Mouse (Mus musculus): ENCODE data around the gene Arid1a. TPM values are rescaled to one million over a fixed set of nuclear protein-coding genes. Genes with fewer than 3 reads are reported as not detected.

Gene Arid1a
- total RNA-seq, 2 experiments from 2014 or later, result 77.3 to 89.1 TPM

DNA sequence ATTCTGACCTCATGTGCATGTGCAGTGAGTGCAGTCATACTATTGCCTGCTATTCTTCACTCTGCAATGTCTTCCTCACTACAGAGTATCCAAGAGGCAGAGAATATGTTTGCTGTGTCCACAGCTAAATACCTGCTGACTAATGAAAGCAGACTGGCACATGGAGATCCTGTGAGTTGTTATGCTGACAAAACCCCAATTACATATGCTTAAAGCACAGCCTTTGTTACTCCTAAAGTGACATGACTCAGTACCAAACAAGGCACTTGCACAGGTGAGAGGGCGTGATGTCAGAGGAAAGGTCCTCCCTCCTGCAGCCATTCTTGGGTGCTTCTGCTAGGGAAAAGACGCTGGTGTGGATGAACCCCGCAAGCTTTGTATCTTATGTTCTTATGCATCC, 21.3 kb downstream of the Arid1a start:
- DNase-seq (ENCODE audit: low spot score in 2 of 2), result no peak

DNA sequence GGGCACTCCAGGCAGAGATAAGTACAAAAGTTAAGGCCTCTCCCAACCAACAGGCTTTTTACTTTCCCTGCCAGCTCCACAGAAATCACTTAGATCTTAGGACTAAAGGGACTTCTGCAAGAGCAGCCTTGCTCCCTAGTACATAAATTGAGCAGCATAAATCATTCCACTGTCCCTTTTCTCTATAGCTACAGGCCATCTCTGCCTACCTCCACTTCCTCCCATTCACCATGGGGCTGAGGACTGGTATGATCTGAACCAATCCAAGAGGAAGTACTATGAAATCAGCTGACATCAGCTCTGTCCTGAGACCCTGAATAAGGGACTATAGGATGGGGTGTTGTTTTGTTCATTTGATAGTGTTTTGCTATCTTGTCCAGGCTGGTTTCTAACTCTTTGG, 26.4 kb downstream of the Arid1a start:
- no peak for DNase-seq (ENCODE audit: low spot score in 2 of 2)

DNA sequence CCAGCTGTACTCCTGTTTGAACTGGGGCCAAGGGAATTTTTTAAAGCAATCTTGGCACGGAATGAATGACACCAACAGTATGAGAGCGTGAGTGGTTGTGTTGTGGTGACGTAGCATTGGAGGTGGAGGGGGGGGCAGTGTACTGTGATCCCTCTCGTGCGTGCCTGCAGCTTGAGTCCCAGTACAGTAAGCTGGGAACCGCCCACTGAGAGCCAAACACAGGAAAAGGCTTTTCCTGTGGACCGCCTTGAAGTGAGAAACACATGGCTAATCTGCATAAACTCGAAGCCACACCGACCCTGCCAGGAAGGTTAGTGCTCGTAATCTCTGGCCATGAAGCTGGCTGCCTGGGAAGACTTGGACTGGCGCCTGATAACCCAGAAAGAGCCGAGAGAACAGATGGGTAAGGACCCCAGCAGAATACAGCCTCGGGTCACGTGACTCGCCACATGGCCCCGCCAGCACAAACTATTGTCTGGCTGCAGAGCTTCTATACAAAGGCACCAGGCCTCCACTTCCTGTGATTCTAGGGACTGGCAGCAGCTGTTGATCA, 27.0 kb downstream of the Arid1a start:
- peak; percentile 24 to 69 for DNase-seq (ENCODE audit: low spot score in 2 of 2)

DNA sequence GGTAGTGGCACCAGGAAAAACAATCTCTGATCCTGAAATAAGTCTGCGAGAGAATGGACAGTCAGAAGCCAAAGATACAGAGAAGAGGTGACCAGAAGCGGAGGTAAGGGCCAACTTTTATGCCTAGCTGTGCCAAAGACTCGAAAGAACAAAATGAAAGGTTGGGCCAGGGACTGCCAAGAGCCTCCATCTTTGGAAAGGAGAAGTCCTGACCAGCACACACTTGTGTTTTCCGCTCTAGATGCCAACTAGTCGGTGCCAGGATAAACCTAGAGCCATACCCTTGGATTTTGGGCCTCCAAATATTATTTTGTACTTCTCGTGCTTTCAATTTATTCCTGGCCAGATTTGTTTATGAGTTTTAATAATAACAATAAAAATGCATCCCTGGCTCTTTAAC, 27.6 kb downstream of the Arid1a start:
- DNase-seq (ENCODE audit: low spot score in 2 of 2), result no peak

DNA sequence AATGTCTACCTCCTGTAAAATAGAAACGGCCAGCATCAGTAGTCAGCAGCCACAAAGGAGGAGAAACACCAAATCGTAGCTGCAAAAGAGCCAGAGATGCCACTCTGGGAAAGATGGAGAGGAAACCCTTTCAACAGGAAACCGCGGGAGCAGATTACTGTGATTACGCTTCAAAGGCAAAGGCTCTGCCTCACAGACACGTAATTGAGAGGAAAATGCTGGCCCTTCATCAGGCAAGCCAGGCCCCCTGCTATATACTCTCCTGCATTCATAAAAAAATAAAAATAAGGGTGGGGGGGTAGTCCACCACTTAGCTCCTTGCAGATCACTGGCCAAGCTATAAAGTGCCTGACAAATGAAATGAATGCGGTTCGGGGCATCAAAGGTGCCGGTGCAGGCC, 28.3 kb downstream of the Arid1a start:
- DNase-seq (ENCODE audit: low spot score in 2 of 2), result no peak

DNA sequence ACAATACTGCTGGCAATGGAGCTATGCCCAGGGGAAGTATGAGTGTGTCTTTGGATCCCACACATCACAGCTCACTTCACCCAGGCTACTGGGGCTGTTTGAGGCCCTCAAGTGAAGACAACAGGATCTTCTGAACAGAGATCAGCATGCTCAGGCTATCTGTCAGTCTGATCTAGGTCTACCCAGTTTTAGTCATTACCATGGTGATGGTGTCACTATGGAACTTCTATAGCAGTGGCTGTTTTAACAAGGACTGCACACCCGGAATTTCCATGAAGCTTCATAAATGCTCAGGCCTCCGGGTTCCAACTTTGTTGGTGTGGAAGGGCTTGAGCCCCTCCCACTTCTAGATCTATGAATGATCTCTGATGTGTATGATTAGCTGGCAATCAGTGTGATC, 30.9 kb downstream of the Arid1a start:
- DNase-seq (ENCODE audit: low spot score in 2 of 2), result no peak

DNA sequence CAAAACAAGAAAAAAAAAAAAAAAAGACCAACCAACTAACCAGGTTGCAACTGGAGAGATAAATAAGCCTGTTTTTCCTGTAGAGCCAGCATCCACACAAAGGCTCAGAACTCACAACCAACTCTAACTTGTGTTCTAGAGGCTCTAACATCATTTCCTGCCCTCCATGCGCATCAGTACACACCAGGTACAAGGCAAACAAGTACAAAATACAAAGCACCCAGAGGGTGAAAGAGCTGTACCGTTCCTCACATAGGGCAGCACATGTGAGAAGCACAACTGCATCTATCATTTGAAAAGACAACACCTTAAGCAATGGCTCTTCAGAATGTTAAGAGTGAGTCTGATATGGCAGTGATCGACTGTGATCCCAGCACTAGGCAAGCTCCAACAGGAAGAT, 36.8 kb downstream of the Arid1a start:
- DNase-seq (ENCODE audit: low spot score in 2 of 2), result no peak

DNA sequence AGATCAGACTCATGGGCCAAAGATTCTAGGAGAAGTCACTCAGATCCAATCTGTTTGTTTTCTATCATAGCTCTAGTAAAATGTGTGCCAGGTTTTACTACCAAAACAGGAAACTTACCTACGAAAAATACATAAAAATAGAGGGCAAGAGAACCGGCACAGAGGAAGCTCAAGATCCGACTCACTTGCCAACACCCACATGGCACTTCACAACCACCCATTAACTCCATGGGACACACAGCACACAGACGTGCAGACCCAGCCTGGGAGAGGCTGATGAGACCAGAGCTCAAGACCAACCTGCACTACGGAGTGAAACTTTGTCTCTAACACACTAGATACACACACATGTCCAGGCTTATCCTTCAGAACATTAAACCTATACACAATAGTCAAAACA, 43.8 kb downstream of the Arid1a start:
- no peak for DNase-seq (ENCODE audit: low spot score in 2 of 2)

DNA sequence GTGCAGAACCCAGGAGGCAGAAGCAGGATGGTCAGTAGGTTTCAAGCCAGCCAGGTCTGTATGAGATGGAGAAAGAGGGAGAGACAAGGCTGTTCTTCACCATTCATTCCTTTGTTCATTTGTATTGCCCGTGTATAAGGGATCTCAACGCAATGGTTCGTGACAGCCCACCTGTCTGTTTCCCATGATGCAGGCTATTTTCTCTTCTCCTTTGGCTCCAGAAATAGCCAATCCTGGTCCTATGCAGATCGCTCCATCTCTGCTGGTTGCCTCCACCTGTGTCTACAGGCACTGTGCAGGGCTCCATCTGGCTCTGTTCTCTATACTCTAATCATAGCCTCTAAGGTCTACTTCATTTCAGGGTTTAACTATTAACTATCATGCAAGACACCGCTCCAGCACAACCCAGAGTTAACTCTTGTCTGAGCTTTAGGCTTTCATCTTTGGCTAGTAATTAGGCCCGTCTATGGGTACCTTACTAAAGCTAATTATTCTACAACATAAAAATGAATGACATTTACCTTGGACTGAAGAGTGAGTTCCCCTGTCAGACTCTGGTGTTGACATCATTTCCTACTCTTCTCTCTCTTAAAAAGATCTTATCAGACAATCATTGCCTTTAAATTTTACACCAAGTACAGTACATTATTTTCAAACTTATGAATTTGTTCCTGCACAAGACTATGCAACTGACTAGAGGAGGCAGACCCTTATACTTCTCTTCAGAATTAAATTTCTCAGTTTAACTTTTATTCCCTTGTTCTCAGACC, 45.1 kb downstream of the Arid1a start:
- DNase-seq (ENCODE audit: low spot score in 2 of 2), result no peak

DNA sequence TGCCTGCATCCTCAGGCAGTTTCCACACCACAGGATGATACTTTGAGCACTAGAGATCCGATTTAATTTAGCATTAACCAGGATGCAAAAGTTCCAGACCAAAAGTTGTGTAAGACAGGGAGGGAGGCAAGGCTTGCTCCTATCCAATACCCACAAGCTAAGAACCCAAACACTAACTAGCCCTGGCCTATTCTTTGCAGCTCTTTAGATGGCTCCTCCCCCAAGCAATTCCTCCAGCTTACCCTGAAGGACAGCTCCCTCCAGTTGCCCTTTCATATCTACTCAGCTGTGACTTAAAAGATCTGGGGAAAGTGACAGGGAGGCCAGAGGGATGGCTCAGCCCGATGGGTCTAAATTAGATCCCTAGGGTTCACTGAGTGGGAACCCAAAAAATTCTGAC, 47.2 kb downstream of the Arid1a start:
- no peak for DNase-seq (ENCODE audit: low spot score in 2 of 2)

DNA sequence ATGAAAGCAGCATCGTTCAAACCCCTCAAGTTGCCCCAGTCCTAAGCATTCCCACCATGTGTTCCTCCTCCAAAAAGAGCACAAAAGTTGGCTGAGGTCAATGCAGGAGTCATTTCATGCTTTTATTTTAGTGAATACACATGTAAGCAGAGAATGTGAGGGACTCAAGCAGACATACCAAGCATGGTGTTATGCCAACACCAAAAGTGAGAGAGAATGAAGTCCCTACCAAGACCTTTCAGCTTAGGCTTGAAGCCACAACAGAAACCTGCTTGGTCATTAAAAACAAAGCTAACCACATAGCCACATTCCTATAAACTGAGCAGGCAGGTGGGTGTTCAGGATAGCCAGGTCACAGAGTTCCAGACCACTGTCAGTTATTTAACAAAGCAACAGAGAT, 49.1 kb downstream of the Arid1a start:
- no peak for DNase-seq (ENCODE audit: low spot score in 2 of 2)

DNA sequence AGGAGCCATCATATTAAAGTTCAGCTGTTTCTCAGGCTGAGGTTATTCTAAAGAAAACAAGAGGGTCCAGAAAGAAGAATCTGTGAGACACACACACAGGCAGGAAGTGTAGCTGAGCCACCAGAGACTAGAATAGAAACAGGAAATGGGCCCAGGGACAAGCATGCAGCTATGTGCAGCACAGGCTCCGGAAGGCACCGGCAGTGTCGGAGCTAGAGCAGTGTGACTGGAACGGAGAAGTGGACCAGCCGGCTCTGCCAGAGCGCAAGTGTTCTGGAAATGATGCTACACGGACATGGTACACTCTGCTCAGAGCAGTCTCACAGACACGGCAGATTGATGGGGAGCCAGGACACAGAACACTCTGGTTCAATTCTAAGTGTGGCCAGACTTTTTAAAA, 49.6 kb downstream of the Arid1a start:
- peak in 1 of 2 experiments; percentile 27 for DNase-seq (ENCODE audit: low spot score in 2 of 2)

DNA sequence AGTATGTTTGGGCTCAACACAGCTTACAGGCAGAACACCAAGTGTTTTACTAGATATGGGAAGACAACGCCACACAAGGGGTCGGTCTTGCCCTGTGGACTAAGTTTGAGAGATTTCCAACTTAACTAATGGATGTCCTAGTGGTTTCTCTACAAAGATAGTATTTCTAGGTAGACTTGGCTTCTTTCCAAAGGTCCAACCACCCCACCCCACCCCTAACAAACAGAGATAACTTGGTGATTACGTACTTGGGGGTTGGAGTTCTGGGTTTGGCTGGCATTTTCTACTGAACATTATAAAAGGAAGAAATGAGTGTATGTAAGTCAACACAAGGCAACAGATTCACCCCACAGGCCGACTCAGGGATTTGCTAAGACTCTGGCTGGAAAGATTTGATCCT, 51.5 kb downstream of the Arid1a start:
- no peak for DNase-seq (ENCODE audit: low spot score in 2 of 2)

DNA sequence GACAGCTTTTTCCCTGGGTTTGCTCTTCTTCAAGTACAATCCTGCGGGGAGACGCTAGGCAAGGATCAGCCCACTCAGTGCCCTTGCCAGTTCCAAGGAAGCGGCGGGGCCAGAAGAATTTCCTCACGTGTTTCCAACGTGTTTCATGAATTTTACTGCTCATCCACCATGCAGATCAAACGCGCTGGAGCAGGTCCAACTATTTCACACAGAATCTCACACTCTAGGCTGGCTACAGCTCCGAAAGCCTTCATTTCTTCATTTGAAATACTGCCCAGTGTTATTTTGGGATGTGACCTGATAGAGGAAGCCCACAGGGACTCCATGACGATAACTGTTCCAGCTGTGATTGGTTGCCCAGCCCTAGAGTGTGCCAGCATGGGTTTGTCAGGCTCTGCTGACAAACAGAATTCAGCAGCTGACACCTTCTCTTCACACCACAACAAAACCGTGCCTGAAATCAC, 55.6 kb downstream of the Arid1a start:
- no peak for DNase-seq (ENCODE audit: low spot score in 2 of 2)

DNA sequence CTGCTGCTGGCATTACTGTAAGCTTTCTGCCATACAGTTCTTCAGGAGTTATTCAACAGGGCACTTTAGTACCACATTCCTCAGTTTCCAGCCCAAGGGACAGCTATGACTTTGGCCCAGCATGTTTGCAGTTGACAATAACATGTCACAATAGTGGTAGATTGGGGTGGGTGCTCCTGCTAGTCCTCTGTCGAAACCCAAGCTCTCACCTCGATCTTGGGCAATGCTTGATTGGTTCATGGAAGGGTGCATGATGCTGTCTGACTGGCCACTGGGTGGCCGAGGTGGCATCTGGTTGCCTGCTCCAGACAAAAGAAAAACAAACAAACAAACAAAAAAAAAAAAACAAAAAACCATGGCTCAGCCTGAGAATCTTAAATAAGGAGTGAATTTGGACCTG, 61.2 kb downstream of the Arid1a start:
- no peak for DNase-seq (ENCODE audit: low spot score in 2 of 2)

DNA sequence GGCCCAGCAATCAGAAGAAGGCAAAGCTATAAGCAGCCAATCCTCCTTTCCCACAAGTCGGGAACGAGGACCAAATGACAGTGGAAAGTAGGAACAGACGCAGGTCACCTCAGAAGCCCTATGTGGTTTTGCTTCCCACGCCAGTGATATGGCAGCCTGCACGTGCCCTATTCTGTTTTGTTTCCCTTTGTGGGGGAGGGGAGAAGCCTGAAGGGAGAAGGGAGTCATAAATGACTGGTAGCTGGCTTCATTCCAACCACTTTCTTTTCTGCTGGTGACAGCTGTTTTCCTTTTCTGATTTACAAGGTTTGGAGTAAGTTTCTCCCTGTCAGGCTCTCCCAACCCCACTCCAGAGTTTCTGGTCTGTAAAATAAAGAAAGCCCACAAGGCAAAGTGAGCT, 66.3 kb downstream of the Arid1a start:
- DNase-seq (ENCODE audit: low spot score in 2 of 2), result no peak

DNA sequence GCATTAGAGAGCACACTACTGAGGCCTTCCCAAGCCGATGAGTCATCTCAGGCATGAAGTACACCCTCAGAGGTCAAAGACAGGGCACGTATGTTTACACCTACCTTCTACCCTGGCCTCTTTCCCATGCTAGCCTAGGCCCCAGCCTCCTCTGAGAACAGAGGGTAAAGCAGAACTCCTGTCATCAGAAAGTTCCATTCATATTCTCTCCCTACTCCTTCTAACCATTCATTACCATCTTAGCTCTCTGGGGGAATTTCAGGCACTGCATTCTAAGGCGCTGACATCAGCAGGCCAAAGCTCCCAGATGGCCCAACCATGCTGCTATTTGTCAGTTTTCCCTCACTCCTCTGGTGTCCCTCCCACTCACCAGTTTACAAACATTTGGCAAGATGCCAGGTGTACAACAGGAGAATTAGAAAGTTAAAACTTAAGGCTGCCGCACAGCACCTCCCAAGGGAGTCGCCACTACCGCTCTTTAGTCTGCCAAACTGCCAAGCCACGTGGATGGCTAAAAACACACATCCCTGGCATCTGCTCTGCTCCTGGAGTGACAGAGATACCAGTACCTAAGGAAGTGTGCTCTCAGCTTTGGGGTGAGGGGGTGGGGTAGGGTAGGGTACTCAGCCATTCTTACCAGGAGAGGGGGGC, 68.0 kb downstream of the Arid1a start:
- no peak for DNase-seq (ENCODE audit: low spot score in 2 of 2)

DNA sequence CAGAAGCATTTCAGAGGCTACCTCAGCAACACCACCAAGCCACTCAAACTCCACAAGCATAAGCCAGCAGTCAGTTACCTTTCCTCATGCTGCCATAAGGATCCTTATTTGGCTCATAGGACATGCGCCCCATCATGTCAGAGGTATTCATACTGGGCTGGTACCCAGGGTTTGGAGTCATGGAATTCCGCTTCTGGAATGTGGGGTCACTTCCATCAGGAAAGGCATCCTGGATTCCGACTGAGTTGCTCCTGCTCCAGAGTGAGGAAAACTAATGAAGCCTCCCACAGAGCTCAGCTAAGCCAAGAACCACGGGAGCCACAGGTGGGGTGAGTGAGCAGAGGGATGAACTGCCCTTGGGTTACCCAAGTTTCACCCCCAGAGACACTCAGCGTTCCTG, 69.4 kb downstream of the Arid1a start:
- DNase-seq (ENCODE audit: low spot score in 2 of 2), result no peak

DNA sequence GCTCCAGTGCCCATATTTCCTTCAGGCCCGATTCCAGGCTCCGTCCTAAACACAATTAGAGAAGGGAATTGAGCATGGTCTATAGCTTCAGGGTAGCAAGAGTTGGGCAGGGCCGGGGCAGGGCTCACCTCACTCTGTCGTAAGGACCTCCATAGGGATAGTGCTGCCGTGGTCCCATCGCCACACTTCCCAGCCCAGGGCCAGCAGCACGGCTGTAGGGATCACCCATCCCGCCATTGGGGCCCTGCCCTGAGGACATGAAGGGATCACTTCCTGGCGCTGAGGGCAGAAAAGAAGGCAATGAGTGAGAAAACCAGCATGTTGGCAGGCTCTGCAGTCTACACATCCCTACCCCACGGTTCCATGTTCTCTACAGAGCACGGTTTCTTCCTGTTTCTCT, 70.1 kb downstream of the Arid1a start:
- DNase-seq (ENCODE audit: low spot score in 2 of 2), result no peak

DNA sequence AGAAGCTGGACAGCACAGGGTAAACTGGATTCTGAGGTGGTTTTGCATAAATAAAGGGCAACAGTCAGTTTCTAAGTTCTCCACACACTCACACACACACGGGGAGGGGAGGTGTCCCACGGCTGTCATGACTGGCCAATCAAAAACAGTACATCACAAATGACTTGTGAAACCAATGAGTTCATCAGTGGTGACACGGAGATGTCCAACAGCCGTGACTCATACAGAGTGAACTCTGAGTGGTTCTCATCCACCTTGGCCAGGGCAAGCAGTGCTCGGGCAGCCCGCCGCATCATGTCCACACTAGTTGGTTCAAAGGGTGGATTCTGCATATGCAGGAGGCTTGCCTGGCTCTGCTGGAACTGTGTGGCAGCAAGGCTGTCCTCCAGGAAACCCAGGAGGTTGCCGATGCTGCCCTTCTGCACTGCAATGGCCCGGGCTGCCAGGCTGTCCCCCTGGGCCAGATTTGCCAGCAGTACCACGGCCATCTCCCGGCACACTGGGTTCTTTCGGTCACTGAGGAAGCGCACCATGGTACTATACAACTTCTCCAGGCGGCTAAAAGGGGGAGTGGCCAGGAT, 76.3 kb downstream of the Arid1a start:
- no peak for DNase-seq (ENCODE audit: low spot score in 2 of 2)

DNA sequence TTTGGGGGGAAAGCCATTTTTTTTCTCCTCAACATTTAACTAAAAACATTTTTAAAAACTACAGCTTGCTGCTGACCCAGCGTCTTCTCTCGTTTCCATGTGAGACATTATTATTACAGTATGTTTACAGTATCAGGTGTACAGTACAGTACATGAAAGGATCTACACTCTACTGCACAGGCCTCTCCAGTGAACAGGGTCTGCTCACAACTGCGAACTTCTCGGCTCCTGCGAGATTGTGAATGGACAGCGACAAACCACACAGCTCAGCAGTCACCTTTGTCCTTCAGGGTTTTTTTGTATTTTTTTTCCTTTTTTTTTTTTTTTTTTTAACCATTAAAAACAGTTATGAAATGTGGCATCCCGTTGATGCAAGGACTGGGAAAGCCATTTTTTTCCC, 76.9 kb downstream of the Arid1a start:
- no peak for DNase-seq (ENCODE audit: low spot score in 2 of 2)

DNA sequence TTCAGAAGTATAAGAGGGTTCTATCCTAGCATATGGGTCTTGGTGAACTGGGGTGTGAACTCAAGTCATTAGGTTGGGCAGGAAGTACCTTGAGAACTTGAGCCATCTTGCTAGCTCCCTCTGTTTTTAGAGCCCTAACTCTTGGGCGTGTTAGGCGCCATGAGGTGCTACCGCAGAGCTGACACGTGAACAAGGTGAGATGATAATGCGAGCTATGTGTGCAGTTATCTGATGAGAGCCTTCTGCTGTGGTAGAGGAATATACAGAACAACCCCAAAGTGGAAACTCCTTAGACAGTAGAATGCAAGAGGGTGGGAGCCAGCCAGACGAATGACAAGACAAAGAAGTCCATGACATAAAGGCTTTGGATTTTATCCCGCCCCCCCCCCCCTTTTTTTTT, 79.3 kb downstream of the Arid1a start:
- no peak for DNase-seq (ENCODE audit: low spot score in 2 of 2)
